Mouse (Mus musculus) embryonic facial prominence, embryonic 13.5 days (tissue): ENCODE measurements at regions not wholly inside any gene's neighbourhood (a gene's known extent, or its start where the extent isn't known, plus 50 kb on each side); places are given as distances from the start of the nearest gene placed in this dataset.
A peak's percentile ranks its signal among the peaks of the same experiment; 100 is the strongest.

Experiments used
- ATAC-seq: fragments of 200-750 bp; cut with Nextera tagmentation; 2 replicates; pipeline ENCODE4 v1.8.0; 2017; ENCODE audit warnings: low read depth; ENCODE audit not compliant: insufficient number of reproducible peaks, insufficient read depth, low FRiP score, low TSS enrichment
- H3K27ac ChIP-seq: fragments of 300-500 bp; sonication (generic); 2 replicates; pipeline ENCODE4 v1.5.1; 2015; ENCODE audit warnings: moderate library complexity, mild to moderate bottlenecking, inconsistent platforms
- H3K27me3 ChIP-seq: fragments of 300-500 bp; sonication (generic); 2 replicates; pipeline ENCODE4 v1.6.1; 2015; ENCODE audit warnings: mild to moderate bottlenecking, inconsistent platforms
- H3K36me3 ChIP-seq: fragments of 300-500 bp; sonication (generic); 2 replicates; pipeline ENCODE4 v1.6.1; 2015; ENCODE audit warnings: mild to moderate bottlenecking, inconsistent platforms
- H3K4me1 ChIP-seq: fragments of 300-500 bp; sonication (generic); 2 replicates; pipeline ENCODE4 v1.6.1; 2015; ENCODE audit warnings: inconsistent platforms
- H3K4me2 ChIP-seq: fragments of 300-500 bp; sonication (generic); 2 replicates; pipeline ENCODE4 v1.6.1; 2015; ENCODE audit warnings: moderate library complexity, mild to moderate bottlenecking, inconsistent platforms
- H3K4me3 ChIP-seq: fragments of 300-500 bp; sonication (generic); 2 replicates; pipeline ENCODE4 v1.5.1; 2015; ENCODE audit warnings: mild to moderate bottlenecking, inconsistent platforms
- H3K9ac ChIP-seq: fragments of 300-500 bp; sonication (generic); 2 replicates; pipeline ENCODE4 v1.6.1; 2015; ENCODE audit warnings: mild to moderate bottlenecking, inconsistent platforms
- H3K9me3 ChIP-seq: fragments of 300-500 bp; sonication (generic); 2 replicates; pipeline ENCODE4 v1.6.1; 2016; ENCODE audit warnings: inconsistent platforms
- WGBS: fragments of 180-500 bp; shearing (Covaris S2); methylation state at CpG from one replicate; pipeline ENCODE4 v1.1.7; 2015; ENCODE audit warnings: mixed read lengths; 5-methylcytosine and 5-hydroxymethylcytosine counted together

- H3K4me2 ChIP-seq, result no peak overlapping the region
- no peak for ATAC-seq
- H3K4me1 ChIP-seq, result peaks cover 2% of the 10 kb centered on the region; the same call in 1 of the 2 replicates
- no peaks in the 10 kb centered on the region for H3K36me3 ChIP-seq
- H3K9ac ChIP-seq, result no peak overlapping the region
- no peaks in the 10 kb centered on the region for H3K27me3 ChIP-seq
- H3K27ac ChIP-seq, result no peak overlapping the region
- 57% methylated on average over 8 of the region's 8 CpGs for WGBS
- H3K4me3 ChIP-seq, result no peak overlapping the region
- H3K9me3 ChIP-seq, result no peaks in the 10 kb centered on the region
Observed at GRCm38 (mm10) chr16:63225097-63225496, 371.0 kb downstream of the Pros1 start.

DNA sequence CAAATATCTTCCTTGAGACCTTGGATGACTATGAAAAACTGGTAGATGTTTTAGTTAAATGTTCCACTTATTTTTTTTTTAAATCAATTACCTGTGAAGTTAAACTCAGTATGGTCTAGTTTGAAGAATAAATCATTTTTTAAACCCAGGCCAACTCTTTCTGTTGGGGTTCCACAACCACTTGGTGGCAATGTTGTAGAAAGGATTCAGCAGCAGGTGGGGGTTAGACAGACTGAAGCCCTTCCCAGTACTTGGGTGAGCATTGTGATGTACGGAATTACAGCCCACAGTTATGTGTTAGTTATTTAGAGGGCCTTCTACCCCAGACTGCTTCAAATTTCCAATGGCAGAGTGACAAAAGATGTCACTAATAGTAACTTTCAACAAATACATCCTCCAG lies 375.0 kb downstream of the Pros1 start:
- no peak for ATAC-seq

DNA sequence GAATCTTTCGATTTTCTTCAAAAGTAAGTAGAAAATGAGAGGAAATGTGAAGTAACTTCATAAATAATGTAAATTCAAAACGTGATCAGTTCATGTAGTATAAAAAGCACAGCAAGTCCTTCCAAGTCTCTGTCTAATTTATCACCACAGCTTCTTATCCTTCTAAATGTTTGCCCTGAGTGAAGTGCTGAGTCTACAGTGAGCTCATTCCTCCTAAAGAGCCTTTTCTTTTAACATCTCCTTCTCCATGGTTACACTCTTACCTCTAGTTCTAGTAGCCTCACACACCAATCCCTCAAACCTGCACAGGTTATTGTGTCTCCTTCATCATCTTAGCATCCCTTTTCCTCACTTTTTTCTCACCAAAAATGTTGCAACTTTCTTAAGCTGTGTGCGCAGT lies 375.5 kb downstream of the Pros1 start:
- Histone ChIP-seq H3K9ac (no peak overlapping the region), H3K4me3 (no peak overlapping the region), H3K27ac (no peak overlapping the region), H3K36me3 (no peaks in the 10 kb centered on the region), H3K4me1 (peaks cover 2% of the 10 kb centered on the region; the same call in 1 of the 2 replicates), H3K27me3 (no peaks in the 10 kb centered on the region), H3K9me3 (no peaks in the 10 kb centered on the region), H3K4me2 (no peak overlapping the region)
- ATAC-seq, result no peak
- WGBS, result 59% methylated on average over 3 of the region's 3 CpGs

More for the DNA sequence above, 375.0 kb downstream of the Pros1 start:
- 15% methylated on average over 1 of the region's 1 CpGs for WGBS
- no peak overlapping the region for H3K4me3 ChIP-seq
- no peak overlapping the region for H3K4me2 ChIP-seq
- H3K27me3 ChIP-seq, result no peaks in the 10 kb centered on the region
- no peak overlapping the region for H3K27ac ChIP-seq
- H3K9ac ChIP-seq, result no peak overlapping the region
- H3K36me3 ChIP-seq, result no peaks in the 10 kb centered on the region
- H3K9me3 ChIP-seq, result no peaks in the 10 kb centered on the region
- H3K4me1 ChIP-seq, result peaks cover 2% of the 10 kb centered on the region; the same call in 1 of the 2 replicates

- WGBS, result 27% methylated on average over 5 of the region's 5 CpGs
- Histone ChIP-seq H3K27ac (no peak overlapping the region), H3K4me2 (no peak overlapping the region), H3K36me3 (no peaks in the 10 kb centered on the region), H3K4me1 (no peaks in the 10 kb centered on the region; the same call in 1 of the 2 replicates), H3K27me3 (no peaks in the 10 kb centered on the region), H3K9ac (no peak overlapping the region), H3K9me3 (no peaks in the 10 kb centered on the region), H3K4me3 (no peak overlapping the region)
- no peak for ATAC-seq
Observed at GRCm38 (mm10) chr16:63270173-63270572, 416.1 kb downstream of the Pros1 start.

DNA sequence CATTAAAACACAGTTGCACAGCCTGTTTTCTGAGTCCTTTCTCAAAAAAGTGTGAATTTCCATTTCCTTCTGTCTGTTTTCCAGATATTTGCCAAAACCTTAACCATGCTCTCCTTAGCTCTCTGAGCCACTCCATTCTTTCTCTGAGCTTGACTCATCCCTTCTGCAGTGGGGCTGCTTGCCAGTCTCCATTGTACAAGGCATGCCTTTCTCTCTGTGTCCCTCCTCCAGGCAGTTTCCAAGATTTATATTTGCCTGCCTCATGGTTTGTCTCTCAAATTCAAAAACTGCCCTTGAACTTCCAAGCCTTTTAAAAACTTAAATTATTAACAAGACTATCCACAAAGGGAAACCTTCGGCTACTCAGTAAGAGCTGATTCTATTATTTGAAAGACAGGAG lies 423.4 kb downstream of the Pros1 start:
- H3K4me3 ChIP-seq, result no peak overlapping the region
- WGBS, result 69% methylated on average over 1 of the region's 1 CpGs
- ATAC-seq, result no peak
- H3K27me3 ChIP-seq, result no peaks in the 10 kb centered on the region
- H3K36me3 ChIP-seq, result no peaks in the 10 kb centered on the region
- no peak overlapping the region for H3K27ac ChIP-seq
- H3K4me1 ChIP-seq, result 0 out of 2 replicates have a peak, but pooled peaks cover 4% of the 10 kb centered on the region
- H3K4me2 ChIP-seq, result no peak overlapping the region
- no peak overlapping the region for H3K9ac ChIP-seq
- no peaks in the 10 kb centered on the region for H3K9me3 ChIP-seq

DNA sequence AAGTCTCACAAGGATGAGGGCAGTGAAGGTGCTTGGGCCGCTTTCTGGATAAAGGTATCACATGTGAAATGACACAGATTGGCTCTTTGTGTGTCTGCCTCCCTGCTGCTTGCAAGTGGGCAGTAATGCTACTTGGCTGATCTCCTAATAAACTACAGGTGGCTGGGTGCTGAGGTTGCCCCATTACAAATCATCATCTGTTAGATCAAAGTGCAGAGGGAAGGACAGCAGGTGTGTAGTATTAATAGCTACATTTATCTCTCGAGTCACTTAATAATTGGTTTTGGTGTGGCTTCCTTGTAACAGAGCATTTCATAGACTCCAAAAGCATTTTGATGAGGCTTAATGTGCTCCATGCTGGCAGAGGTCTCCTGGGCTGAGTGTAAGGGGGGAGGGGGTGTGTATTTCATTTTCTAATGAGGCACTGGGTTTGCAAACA lies 424.2 kb downstream of the Pros1 start:
- Histone ChIP-seq H3K9ac (no peak overlapping the region), H3K4me1 (0 out of 2 replicates have a peak, but pooled peaks cover 4% of the 10 kb centered on the region), H3K9me3 (no peaks in the 10 kb centered on the region), H3K27ac (no peak overlapping the region), H3K27me3 (no peaks in the 10 kb centered on the region), H3K4me3 (no peak overlapping the region), H3K36me3 (no peaks in the 10 kb centered on the region), H3K4me2 (no peak overlapping the region)
- ATAC-seq, result no peak
- WGBS, result 36% methylated on average over 2 of the region's 2 CpGs

- H3K9ac ChIP-seq, result no peak overlapping the region
- peaks cover 8% of the 10 kb centered on the region; the same call in 1 of the 2 replicates for H3K4me1 ChIP-seq
- WGBS, result 15% methylated on average over 7 of the region's 7 CpGs
- 0 out of 2 replicates have a peak, but pooled peaks have one; percentile 48 for ATAC-seq
- H3K27me3 ChIP-seq, result no peaks in the 10 kb centered on the region
- H3K4me2 ChIP-seq, result peak overlapping the region; percentile 26
- H3K36me3 ChIP-seq, result no peaks in the 10 kb centered on the region
- no peak overlapping the region for H3K4me3 ChIP-seq
- no peak overlapping the region for H3K27ac ChIP-seq
- no peaks in the 10 kb centered on the region for H3K9me3 ChIP-seq
Observed at GRCm38 (mm10) chr16:63287655-63288054, 433.5 kb downstream of the Pros1 start.

- Histone ChIP-seq H3K9ac (no peak overlapping the region), H3K9me3 (no peaks in the 10 kb centered on the region), H3K36me3 (no peaks in the 10 kb centered on the region), H3K4me1 (no peaks in the 10 kb centered on the region), H3K27me3 (no peaks in the 10 kb centered on the region), H3K4me3 (no peak overlapping the region), H3K27ac (no peak overlapping the region), H3K4me2 (no peak overlapping the region)
- no peak for ATAC-seq
- 81% methylated on average over 1 of the region's 1 CpGs for WGBS
Observed at GRCm38 (mm10) chr16:63311676-63312075, 457.6 kb downstream of the Pros1 start.

DNA sequence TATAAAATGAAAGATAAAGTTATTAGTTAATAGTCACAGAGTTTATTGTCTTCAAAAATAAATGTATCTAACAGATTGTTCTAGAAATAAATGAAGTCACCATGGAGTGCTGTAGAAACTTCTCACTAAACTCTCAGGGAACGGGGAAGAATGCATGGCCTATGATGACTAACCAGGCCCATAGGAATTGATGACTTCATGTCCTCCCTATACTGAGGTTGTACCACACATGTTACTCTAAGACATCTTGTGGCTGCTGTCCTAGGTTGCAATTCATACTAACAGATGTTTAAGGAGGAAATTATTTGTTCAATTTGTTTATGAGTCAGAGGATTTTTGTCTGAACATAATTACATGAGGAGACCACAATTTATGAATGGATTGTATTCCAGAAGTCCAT lies 459.4 kb downstream of the Pros1 start:
- Histone ChIP-seq H3K4me2 (no peak overlapping the region), H3K4me3 (no peak overlapping the region), H3K4me1 (no peaks in the 10 kb centered on the region), H3K27me3 (no peaks in the 10 kb centered on the region), H3K36me3 (no peaks in the 10 kb centered on the region), H3K9ac (no peak overlapping the region), H3K27ac (no peak overlapping the region), H3K9me3 (no peaks in the 10 kb centered on the region)
- 78% methylated on average over 1 of the region's 1 CpGs for WGBS
- ATAC-seq, result no peak

GRCm38 (mm10) chr16:63319602-63320001 lies 465.5 kb downstream of the Pros1 start:
- H3K27ac ChIP-seq, result no peak overlapping the region
- ATAC-seq, result no peak
- H3K9me3 ChIP-seq, result no peaks in the 10 kb centered on the region
- 65% methylated on average over 5 of the region's 5 CpGs for WGBS
- no peaks in the 10 kb centered on the region for H3K27me3 ChIP-seq
- H3K36me3 ChIP-seq, result no peaks in the 10 kb centered on the region
- H3K4me3 ChIP-seq, result no peak overlapping the region
- no peak overlapping the region for H3K9ac ChIP-seq
- no peak overlapping the region for H3K4me2 ChIP-seq
- H3K4me1 ChIP-seq, result no peaks in the 10 kb centered on the region

- no peak for ATAC-seq
- H3K27me3 ChIP-seq, result no peaks in the 10 kb centered on the region
- H3K9me3 ChIP-seq, result no peaks in the 10 kb centered on the region
- no peaks in the 10 kb centered on the region for H3K4me1 ChIP-seq
- H3K4me3 ChIP-seq, result no peak overlapping the region
- no peak overlapping the region for H3K27ac ChIP-seq
- 63% methylated on average over 6 of the region's 6 CpGs for WGBS
- no peak overlapping the region for H3K4me2 ChIP-seq
- no peaks in the 10 kb centered on the region for H3K36me3 ChIP-seq
- no peak overlapping the region for H3K9ac ChIP-seq
Observed at GRCm38 (mm10) chr16:63351511-63352125, 497.5 kb downstream of the Pros1 start.

DNA sequence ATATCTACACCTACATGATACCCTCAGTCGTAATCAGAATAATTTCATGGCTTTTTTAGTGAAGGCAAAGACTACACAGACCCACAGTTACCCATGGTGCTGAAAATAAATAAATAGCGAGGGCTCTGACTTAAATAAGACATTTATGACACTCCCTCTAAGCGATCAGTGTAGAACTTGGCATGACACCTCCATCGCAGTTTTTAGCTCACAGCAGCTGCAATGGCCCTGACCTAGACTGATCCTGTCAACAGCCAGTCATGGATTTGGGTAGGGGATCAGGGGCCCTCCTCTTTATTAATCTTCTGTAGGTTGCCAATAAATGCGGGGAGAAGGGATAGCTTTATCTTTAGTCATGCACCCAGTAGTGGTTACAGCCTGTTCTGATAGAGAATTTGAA lies 494.1 kb downstream of the Epha3 start:
- Histone ChIP-seq H3K9ac (no peak overlapping the region), H3K4me2 (no peak overlapping the region), H3K36me3 (no peaks in the 10 kb centered on the region), H3K4me1 (no peaks in the 10 kb centered on the region), H3K9me3 (no peaks in the 10 kb centered on the region), H3K27ac (no peak overlapping the region), H3K27me3 (no peaks in the 10 kb centered on the region), H3K4me3 (no peak overlapping the region)
- no peak for ATAC-seq
- WGBS, result 87% methylated on average over 5 of the region's 5 CpGs
